Mouse (Mus musculus): Measurements from ENCODE around the gene Prdx2. TPM values are rescaled to one million over a fixed set of nuclear protein-coding genes. Genes with fewer than 3 reads are reported as not detected.

Gene Prdx2
- total RNA-seq, 2 experiments from 2014 or later = 402 to 429 TPM

GRCm38 (mm10) chr8:84989311-84989731 lies 19.9 kb downstream of the Prdx2 start:
- DNase-seq (ENCODE audit: low spot score in 2 of 2) = no peak

GRCm38 (mm10) chr8:84989810-84990209 lies 20.4 kb downstream of the Prdx2 start:
- DNase-seq (ENCODE audit: low spot score in 2 of 2) = peak; percentile 89 to 91
- intact Hi-C loops (cut with DNase I) = loop anchor here (1.0 kb wide), 1 partner anchor 14 kb away; no protein-coding TSS in a partner anchor

More at GRCm38 (mm10) chr8:84989311-84989731, 19.9 kb downstream of the Prdx2 start:
- intact Hi-C loops (cut with DNase I) = no loop called here

GRCm38 (mm10) chr8:84990349-84990748 lies 21.0 kb downstream of the Prdx2 start, which contains the start of gene Hook2:
TSS of gene Hook2 (plus strand) at chr8:84990603.
- intact Hi-C loops (cut with DNase I) = loop anchor here (1.0 kb wide), 1 partner anchor 14 kb away; no protein-coding TSS in a partner anchor
- peak; percentile 98 to 99 for DNase-seq (ENCODE audit: low spot score in 2 of 2)

GRCm38 (mm10) chr8:84990836-84991235 lies 21.4 kb downstream of the Prdx2 start:
- intact Hi-C loops (cut with DNase I) = loop anchor here (1.0 kb wide), 1 partner anchor 15 kb away; no protein-coding TSS in a partner anchor
- DNase-seq (ENCODE audit: low spot score in 2 of 2) = no peak

GRCm38 (mm10) chr8:84994375-84994774 lies 25.0 kb downstream of the Prdx2 start:
- intact Hi-C loops (cut with DNase I) = no loop called here
- no peak for DNase-seq (ENCODE audit: low spot score in 2 of 2)

GRCm38 (mm10) chr8:84995680-84996079 lies 26.3 kb downstream of the Prdx2 start:
- DNase-seq (ENCODE audit: low spot score in 2 of 2) = no peak
- intact Hi-C loops (cut with DNase I) = no loop called here

- DNase-seq (ENCODE audit: low spot score in 2 of 2) = no peak
- intact Hi-C loops (cut with DNase I) = no loop called here
Measured at GRCm38 (mm10) chr8:84996978-84997377, 27.6 kb downstream of the Prdx2 start.

- peak; percentile 95 for DNase-seq (ENCODE audit: low spot score in 2 of 2)
- intact Hi-C loops (cut with DNase I) = no loop called here
Measured at GRCm38 (mm10) chr8:84997649-84998295, 28.4 kb downstream of the Prdx2 start.

- no peak for DNase-seq (ENCODE audit: low spot score in 2 of 2)
- intact Hi-C loops (cut with DNase I) = no loop called here
Measured at GRCm38 (mm10) chr8:85007686-85008085, 38.3 kb downstream of the Prdx2 start.

GRCm38 (mm10) chr8:85011242-85011641 lies 41.9 kb downstream of the Prdx2 start:
- intact Hi-C loops (cut with DNase I) = no loop called here
- no peak for DNase-seq (ENCODE audit: low spot score in 2 of 2)

GRCm38 (mm10) chr8:85013230-85013840 lies 43.9 kb downstream of the Prdx2 start:
- intact Hi-C loops (cut with DNase I) = no loop called here
- peak; percentile 77 to 88 for DNase-seq (ENCODE audit: low spot score in 2 of 2)

GRCm38 (mm10) chr8:85014431-85014830 lies 45.0 kb downstream of the Prdx2 start, which contains the start of gene Best2:
TSS of gene Best2 (minus strand) at chr8:85014531.
- intact Hi-C loops (cut with DNase I) = no loop called here
- no peak for DNase-seq (ENCODE audit: low spot score in 2 of 2)

- intact Hi-C loops (cut with DNase I) = no loop called here
- DNase-seq (ENCODE audit: low spot score in 2 of 2) = no peak
Measured at GRCm38 (mm10) chr8:85016724-85017123, 47.3 kb downstream of the Prdx2 start.

- intact Hi-C loops (cut with DNase I) = no loop called here
- no peak for DNase-seq (ENCODE audit: low spot score in 2 of 2)
Measured at GRCm38 (mm10) chr8:85017209-85017608, 47.8 kb downstream of the Prdx2 start.

GRCm38 (mm10) chr8:85021514-85022055 lies 52.2 kb downstream of the Prdx2 start:
- intact Hi-C loops (cut with DNase I) = no loop called here
- no peak for DNase-seq (ENCODE audit: low spot score in 2 of 2)

- no peak for DNase-seq (ENCODE audit: low spot score in 2 of 2)
- intact Hi-C loops (cut with DNase I) = no loop called here
Measured at GRCm38 (mm10) chr8:85023846-85024245, 54.5 kb downstream of the Prdx2 start.

Small RNAs within 50 kb of the gene (microRNA-seq; reads per million reads assigned to microRNA genes)
- gene Gm24197 = 3.7 to 6.1 reads per million in 2 experiments

Other genes starting within 250 kb of the Prdx2 start
- gene G430095P16Rik, start 246.6 kb upstream of the Prdx2 start, total RNA-seq (2021) = not detected
- gene Nfix, start 169.2 kb upstream of the Prdx2 start, total RNA-seq (2021) = 100 to 1,000 TPM; 402 to 429 TPM
- 1 to 10 TPM; 8.0 to 9.6 TPM for gene Dand5, start 146.8 kb upstream of the Prdx2 start, total RNA-seq (2021)
- gene Gadd45gip1, start 138.1 kb upstream of the Prdx2 start, total RNA-seq (2021) = 10 to 100 TPM; 23.4 to 23.6 TPM
- 10 to 100 TPM; 59.5 to 72.0 TPM for gene Rad23a, start 128.9 kb upstream of the Prdx2 start, total RNA-seq (2021)
- gene Calr, start 122.7 kb upstream of the Prdx2 start, total RNA-seq (2021) = 100 to 1,000 TPM; 495 to 553 TPM
- gene Farsa, start 112.6 kb upstream of the Prdx2 start, total RNA-seq (2021) = 10 to 100 TPM; 50.1 to 51.6 TPM
- 10 to 100 TPM; 11.5 to 13.4 TPM for gene Syce2, start 97.5 kb upstream of the Prdx2 start, total RNA-seq (2021)
- 10 to 100 TPM; 36.5 to 38.9 TPM for gene Gcdh, start 75.7 kb upstream of the Prdx2 start, total RNA-seq (2021)
- not detected for gene Klf1, start 67.7 kb upstream of the Prdx2 start, total RNA-seq (2021)
- gene Dnase2a, start 61.0 kb upstream of the Prdx2 start, total RNA-seq (2021) = 1 to 10 TPM; 2.9 TPM
- 100 to 1,000 TPM; 139 to 146 TPM for gene Mast1, start 32.2 kb upstream of the Prdx2 start, total RNA-seq (2021)
- gene Rtbdn, start 22.6 kb upstream of the Prdx2 start, total RNA-seq (2021) = 1 to 10 TPM; 1.6 to 2.1 TPM
- gene Gm49661, start 154 bp upstream of the Prdx2 start, total RNA-seq (2021) = not detected
- gene Rnaseh2a, start 180 bp downstream of the Prdx2 start, total RNA-seq (2021) = 10 to 100 TPM; 38.1 to 52.0 TPM
- gene Junb, start 9.1 kb downstream of the Prdx2 start, total RNA-seq (2021) = 10 to 100 TPM; 51.5 to 65.4 TPM
- 1 to 10 TPM; 7.5 to 8.1 TPM for gene Hook2, start 21.0 kb downstream of the Prdx2 start, total RNA-seq (2021)
- not detected for gene Best2, start 44.9 kb downstream of the Prdx2 start, total RNA-seq (2021)
- gene Asna1, start 55.7 kb downstream of the Prdx2 start, total RNA-seq (2021) = 100 to 1,000 TPM; 116 to 117 TPM
- gene Trir, start 57.2 kb downstream of the Prdx2 start, total RNA-seq (2021) = 100 to 1,000 TPM; 128 to 146 TPM
- gene Tnpo2, start 67.3 kb downstream of the Prdx2 start, total RNA-seq (2021) = 100 to 1,000 TPM; 165 to 171 TPM
- gene Fbxw9, start 90.5 kb downstream of the Prdx2 start, total RNA-seq (2021) = 10 to 100 TPM; 38.3 to 39.9 TPM
- gene Gm5741, start 98.4 kb downstream of the Prdx2 start, total RNA-seq (2021) = not detected
- gene Dhps, start 102.2 kb downstream of the Prdx2 start, total RNA-seq (2021) = 10 to 100 TPM; 57.9 to 67.6 TPM
- 10 to 100 TPM; 52.7 to 53.5 TPM for gene Wdr83os, start 111.2 kb downstream of the Prdx2 start, total RNA-seq (2021)
- 10 to 100 TPM; 27.5 to 36.1 TPM for gene Wdr83, start 111.7 kb downstream of the Prdx2 start, total RNA-seq (2021)
- gene Man2b1, start 113.7 kb downstream of the Prdx2 start, total RNA-seq (2021) = 10 to 100 TPM; 42.6 to 42.9 TPM
- 1 to 10 TPM; 5.8 to 6.0 TPM for gene Zfp791, start 153.5 kb downstream of the Prdx2 start, total RNA-seq (2021)
- gene Cks1brt, start 182.3 kb downstream of the Prdx2 start, total RNA-seq (2021) = not detected